Mouse (Mus musculus) liver, postnatal 0 days (tissue): ENCODE results near the gene Ncor1.

Source experiments
- CTCF ChIP-seq: sonication (generic); IDR thresholded peaks from 2 replicates; pipeline ENCODE4 v1.5.1; 2016; ENCODE audit warnings: antibody characterized with exemption, low read depth
- EP300 ChIP-seq: IDR thresholded peaks from 2 replicates; pipeline ENCODE4 v1.6.1; 2016; ENCODE audit warnings: antibody characterized with exemption, low read depth, mild to moderate bottlenecking

DNA sequence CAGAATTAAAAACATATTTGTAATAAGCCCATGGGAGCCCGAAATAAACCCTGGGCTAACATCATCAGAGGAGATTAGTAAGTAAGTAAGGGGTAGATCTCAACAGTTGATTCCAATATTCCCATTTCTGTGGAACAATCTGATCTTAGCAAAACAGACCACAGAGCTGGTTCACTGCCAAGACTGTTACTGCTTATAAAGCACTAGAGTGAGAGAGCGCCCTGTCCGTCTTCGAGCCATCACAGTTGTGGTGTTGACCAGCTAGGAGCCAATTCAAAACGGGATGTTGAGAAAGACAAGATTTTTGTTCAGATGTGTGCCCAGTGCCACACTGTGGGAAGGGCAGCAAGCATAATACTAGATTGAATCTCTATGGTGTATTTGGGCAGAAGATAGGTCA is 127.2 kb downstream of the Ncor1 start:
- no peak for TF ChIP-seq CTCF
- TF ChIP-seq EP300, result no peak
